Comparison of ENCODE assay signal across 1 mouse cellular context in genomic region chr4:124752281-124753199, GRCm38 (mm10).
TF ChIP-seq lines count a peak whose summit lies in the region.

No protein-coding gene starts in this region.

TF ChIP-seq in MEL, 35 proteins besides CTCF, POLR2A, EP300 and RAD21:
- TF ChIP-seq KAT2A (conservative IDR thresholded peaks at IDR 0.05; ENCODE audit: low read depth, low read length): no peak
- peak; percentile 84 for TF ChIP-seq RCOR1 (IDR thresholded peaks at IDR 0.05; ENCODE audit: low read depth, low read length)
- no peak for TF ChIP-seq ZMIZ1 (IDR thresholded peaks at IDR 0.05; ENCODE audit: low read depth, low read length)
- no peak for TF ChIP-seq ZKSCAN1 (IDR thresholded peaks at IDR 0.05; ENCODE audit: low read depth, low read length)
- no peak for TF ChIP-seq UBTF (IDR thresholded peaks at IDR 0.05; ENCODE audit: borderline replicate concordance, insufficient read depth, low read depth, low read length)
- no peak for TF ChIP-seq ZC3H11A (IDR thresholded peaks at IDR 0.05; ENCODE audit: low read depth, low read length)
- no peak for TF ChIP-seq NELFE (IDR thresholded peaks at IDR 0.05; ENCODE audit: low read depth, low read length)
- no peak for TF ChIP-seq MYB (IDR thresholded peaks at IDR 0.05; ENCODE audit: low read depth, low read length)
- TF ChIP-seq MYC (IDR thresholded peaks at IDR 0.05; ENCODE audit: low read depth, low read length): 0 out of 2 replicates have a peak, but pooled peaks have one; percentile 72
- peak; percentile 87 for TF ChIP-seq MXI1 (IDR thresholded peaks at IDR 0.05; ENCODE audit: low read depth, low read length)
- TF ChIP-seq POLR2AphosphoS2 (IDR thresholded peaks at IDR 0.05; ENCODE audit: low read length): no peak
- TF ChIP-seq CHD2 (IDR thresholded peaks at IDR 0.05; ENCODE audit: low read length): no peak
- no peak for TF ChIP-seq MAFK (IDR thresholded peaks at IDR 0.05; ENCODE audit: borderline replicate concordance, low read depth, low read length)
- TF ChIP-seq TAL1 (IDR thresholded peaks at IDR 0.05; ENCODE audit: low read length): peak; percentile 95
- 0 out of 2 replicates have a peak, but pooled peaks have one; percentile 41 for TF ChIP-seq ELF1 (IDR thresholded peaks at IDR 0.05; ENCODE audit: low read depth, low read length)
- no peak; the same call in 1 of the 2 replicates for TF ChIP-seq CHD1 (IDR thresholded peaks at IDR 0.05; ENCODE audit: low read depth, low read length)
- TF ChIP-seq SIN3A (IDR thresholded peaks at IDR 0.05; ENCODE audit: low read length): peak; percentile 98
- no peak for TF ChIP-seq MEF2A (IDR thresholded peaks at IDR 0.05; ENCODE audit: extremely low read depth, insufficient replicate concordance, low read depth, low read length, poor library complexity, severe bottlenecking)
- TF ChIP-seq USF2 (IDR thresholded peaks at IDR 0.05; ENCODE audit: borderline replicate concordance in 1 of 2, insufficient read depth in 1 of 2, low read depth in 1 of 2, low read length in 2 of 2): no peak
- TF ChIP-seq TCF12 (IDR thresholded peaks at IDR 0.05; ENCODE audit: low read depth, low read length): peak; percentile 94
- TF ChIP-seq ETS1 (IDR thresholded peaks at IDR 0.05; ENCODE audit: low read depth, low read length): peak; percentile 99
- TF ChIP-seq JUND (IDR thresholded peaks at IDR 0.05; ENCODE audit: low read depth, low read length): no peak
- TF ChIP-seq GATA1 (IDR thresholded peaks at IDR 0.05; ENCODE audit: low read depth, low read length): peak; percentile 98
- TF ChIP-seq MAZ (IDR thresholded peaks at IDR 0.05; ENCODE audit: low read depth, low read length): peak; percentile 42; the same call in 1 of the 2 replicates
- peak; percentile 47; the same call in 1 of the 2 replicates for TF ChIP-seq HCFC1 (IDR thresholded peaks at IDR 0.05; ENCODE audit: low read depth, low read length)
- TF ChIP-seq NRF1 (IDR thresholded peaks at IDR 0.05; ENCODE audit: insufficient read depth, low read depth, low read length, poor library complexity, severe bottlenecking): no peak
- TF ChIP-seq E2F4 (IDR thresholded peaks at IDR 0.05; ENCODE audit: borderline replicate concordance, low read depth, low read length): no peak
- TF ChIP-seq GABPA (IDR thresholded peaks at IDR 0.05; ENCODE audit: low read depth, low read length): no peak
- no peak for TF ChIP-seq USF1 (IDR thresholded peaks at IDR 0.05; ENCODE audit: low read depth, low read length)
- no peak for TF ChIP-seq SMC3 (IDR thresholded peaks at IDR 0.05; ENCODE audit: low read depth, low read length)
- peak; percentile 67 for TF ChIP-seq TBP (IDR thresholded peaks at IDR 0.05; ENCODE audit: low read depth, low read length)
- TF ChIP-seq BHLHE40 (IDR thresholded peaks at IDR 0.05; ENCODE audit: borderline replicate concordance, low read depth, low read length): peak; percentile 54; the same call in 1 of the 2 replicates
- 0 out of 2 replicates have a peak, but pooled peaks have one; percentile 46 for TF ChIP-seq MAX (IDR thresholded peaks at IDR 0.05; ENCODE audit: low read length)
- TF ChIP-seq ZNF384 (IDR thresholded peaks at IDR 0.05; ENCODE audit: low read depth, low read length): peak; percentile 58
- no peak for TF ChIP-seq POLR2AphosphoS5 (IDR thresholded peaks at IDR 0.05; ENCODE audit: borderline replicate concordance, low read depth, low read length)
